Mouse (Mus musculus) midbrain, embryonic 14.5 days (tissue): ENCODE results near the gene Cdhr1. TPM values are rescaled to one million over a fixed set of nuclear protein-coding genes. Genes with fewer than 3 reads are reported as not detected.
A peak's percentile ranks its signal among the peaks of the same experiment; 100 is the strongest.

Experiments used
- ATAC-seq: fragments of 200-750 bp; cut with Nextera tagmentation; 2 replicates; pipeline ENCODE4 v1.8.0; 2017; ENCODE audit warnings: moderate number of reproducible peaks, moderate library complexity; ENCODE audit not compliant: low FRiP score, low TSS enrichment
- DNase-seq: peaks from one replicate; pipeline ENCODE4 v3.0.0-alpha.2; 2015
- H3K27ac ChIP-seq: fragments of 300-500 bp; sonication (generic); replicated peaks from 2 replicates; pipeline ENCODE4 v1.5.1; 2014; ENCODE audit warnings: mild to moderate bottlenecking, low read depth, low read length, moderate library complexity
- H3K27me3 ChIP-seq: fragments of 300-500 bp; sonication (generic); 2 replicates; pipeline ENCODE4 v1.6.1; 2014; ENCODE audit warnings: low read length, control low read depth, mixed read lengths; ENCODE audit not compliant: control insufficient read depth, insufficient read depth
- H3K36me3 ChIP-seq: fragments of 300-500 bp; sonication (generic); 2 replicates; pipeline ENCODE4 v1.6.1; 2014; ENCODE audit warnings: low read length, control low read depth; ENCODE audit not compliant: control insufficient read depth, insufficient read depth
- H3K4me1 ChIP-seq: fragments of 300-500 bp; sonication (generic); 2 replicates; pipeline ENCODE4 v1.6.1; 2014; ENCODE audit warnings: mild to moderate bottlenecking, antibody characterized with exemption, low read length, control low read depth; ENCODE audit not compliant: control insufficient read depth, insufficient read depth
- H3K4me2 ChIP-seq: fragments of 300-500 bp; sonication (generic); 2 replicates; pipeline ENCODE4 v1.6.1; 2014; ENCODE audit warnings: mild to moderate bottlenecking, low read length, moderate library complexity
- H3K4me3 ChIP-seq: fragments of 300-500 bp; sonication (generic); replicated peaks from 2 replicates; pipeline ENCODE4 v1.5.1; 2014; ENCODE audit warnings: low read depth, low read length
- H3K9ac ChIP-seq: fragments of 300-500 bp; sonication (generic); replicated peaks from 2 replicates; pipeline ENCODE4 v1.6.1; 2014; ENCODE audit warnings: mild to moderate bottlenecking, low read length, moderate library complexity
- H3K9me3 ChIP-seq: fragments of 300-500 bp; sonication (generic); 2 replicates; pipeline ENCODE4 v1.6.1; 2016; ENCODE audit warnings: low read length, control low read depth, mixed read lengths; ENCODE audit not compliant: control insufficient read depth
- WGBS: fragments of 180-500 bp; shearing (Covaris S2); extraction: QIAGEN DNeasy Blood & Tissue Kit; methylation state at CpG from one replicate; pipeline ENCODE4 v1.1.7; 2014; 5-methylcytosine and 5-hydroxymethylcytosine counted together
- polyA plus RNA-seq: library from polyadenylated mRNA; unstranded; fragments of >200 nt; fragmentation: Nextera tagmentation; extraction: Ambion mirVana; gene quantifications from 2 replicates; pipeline ENCODE4 v1.2.1, GENCODE M21; 2014

The Cdhr1 gene
- polyA plus RNA-seq, 1 experiment from 2014 or later, result 2.2 TPM

- ATAC-seq (no peak), DNase-seq (no peak)
- WGBS, result 85% methylated on average over 3 of the region's 3 CpGs
These were observed 4.3 kb upstream of the Cdhr1 start for GRCm38 (mm10) chr14:37102484-37102883.

GRCm38 (mm10) chr14:37101531-37101930 is 3.4 kb upstream of the Cdhr1 start:
- Histone ChIP-seq H3K4me1 (0 out of 2 replicates have a peak, but pooled peaks cover 7% of the 10 kb centered on the region), H3K27ac (no peak overlapping the region), H3K4me2 (no peak overlapping the region), H3K27me3 (peaks cover 12% of the 10 kb centered on the region; the same call in 1 of the 2 replicates), H3K9me3 (no peaks in the 10 kb centered on the region), H3K9ac (no peak overlapping the region), H3K36me3 (no peaks in the 10 kb centered on the region), H3K4me3 (no peak overlapping the region)
- WGBS, result 82% methylated on average over 5 of the region's 5 CpGs
- DNase-seq (no peak), ATAC-seq (no peak)

More at GRCm38 (mm10) chr14:37102484-37102883, 4.3 kb upstream of the Cdhr1 start:
- Histone ChIP-seq H3K27me3 (peaks cover 12% of the 10 kb centered on the region; the same call in 1 of the 2 replicates), H3K4me3 (no peak overlapping the region), H3K36me3 (no peaks in the 10 kb centered on the region), H3K4me1 (0 out of 2 replicates have a peak, but pooled peaks cover 7% of the 10 kb centered on the region), H3K9ac (no peak overlapping the region), H3K27ac (no peak overlapping the region), H3K9me3 (no peaks in the 10 kb centered on the region), H3K4me2 (no peak overlapping the region)

GRCm38 (mm10) chr14:37095556-37095955 is 2.6 kb downstream of the Cdhr1 start:
- Histone ChIP-seq H3K4me1 (0 out of 2 replicates have a peak, but pooled peaks cover 7% of the 10 kb centered on the region), H3K4me2 (no peak overlapping the region), H3K9me3 (no peaks in the 10 kb centered on the region), H3K4me3 (no peak overlapping the region), H3K27me3 (peaks cover 12% of the 10 kb centered on the region; the same call in 1 of the 2 replicates), H3K36me3 (no peaks in the 10 kb centered on the region), H3K27ac (no peak overlapping the region), H3K9ac (no peak overlapping the region)
- ATAC-seq (no peak), DNase-seq (no peak)
- WGBS, result 86% methylated on average over 4 of the region's 4 CpGs

GRCm38 (mm10) chr14:37094436-37094835 is 3.7 kb downstream of the Cdhr1 start:
- Histone ChIP-seq H3K9ac (no peak overlapping the region), H3K9me3 (no peaks in the 10 kb centered on the region), H3K4me2 (no peak overlapping the region), H3K4me3 (no peak overlapping the region), H3K27ac (no peak overlapping the region), H3K36me3 (no peaks in the 10 kb centered on the region), H3K27me3 (peaks cover 12% of the 10 kb centered on the region; the same call in 1 of the 2 replicates), H3K4me1 (0 out of 2 replicates have a peak, but pooled peaks cover 7% of the 10 kb centered on the region)
- ATAC-seq, result no peak
- 57% methylated on average over 6 of the region's 6 CpGs for WGBS
- no peak for DNase-seq

GRCm38 (mm10) chr14:37083755-37084154 is 14.4 kb downstream of the Cdhr1 start:
- Histone ChIP-seq H3K36me3 (no peaks in the 10 kb centered on the region), H3K27me3 (no peaks in the 10 kb centered on the region), H3K9ac (no peak overlapping the region), H3K9me3 (no peaks in the 10 kb centered on the region), H3K27ac (no peak overlapping the region), H3K4me1 (no peaks in the 10 kb centered on the region), H3K4me2 (no peak overlapping the region), H3K4me3 (no peak overlapping the region)
- DNase-seq (no peak), ATAC-seq (no peak)
- 32% methylated on average over 4 of the region's 4 CpGs for WGBS

GRCm38 (mm10) chr14:37080724-37081123 is 17.4 kb downstream of the Cdhr1 start:
- Histone ChIP-seq H3K4me3 (no peak overlapping the region), H3K9me3 (no peaks in the 10 kb centered on the region), H3K27ac (no peak overlapping the region), H3K36me3 (no peaks in the 10 kb centered on the region), H3K4me2 (no peak overlapping the region), H3K9ac (no peak overlapping the region), H3K27me3 (no peaks in the 10 kb centered on the region), H3K4me1 (no peaks in the 10 kb centered on the region)
- DNase-seq, result no peak
- ATAC-seq, result no peak
- WGBS, result 85% methylated on average over 1 of the region's 1 CpGs

GRCm38 (mm10) chr14:37068516-37068915 is 29.6 kb downstream of the Cdhr1 start:
- no peak overlapping the region for H3K4me3 ChIP-seq
- no peaks in the 10 kb centered on the region for H3K9me3 ChIP-seq
- H3K4me1 ChIP-seq, result no peaks in the 10 kb centered on the region
- no peak overlapping the region for H3K27ac ChIP-seq
- H3K27me3 ChIP-seq, result no peaks in the 10 kb centered on the region
- peak; percentile 49 for DNase-seq
- H3K9ac ChIP-seq, result no peak overlapping the region
- 24% methylated on average over 9 of the region's 9 CpGs for WGBS
- no peak overlapping the region for H3K4me2 ChIP-seq
- ATAC-seq, result no peak
- H3K36me3 ChIP-seq, result no peaks in the 10 kb centered on the region

GRCm38 (mm10) chr14:37067629-37068028 is 30.5 kb downstream of the Cdhr1 start, which contains the start of gene Lrit2:
Gene Lrit2, plus strand, starts transcription at chr14:37067929.
- Histone ChIP-seq H3K4me2 (no peak within 1 kb of the TSS), H3K4me3 (no peak within 1 kb of the TSS), H3K27ac (no peak within 1 kb of the TSS), H3K27me3 (no peaks in the 10 kb centered on the region), H3K4me1 (no peaks in the 10 kb centered on the region), H3K9me3 (no peaks in the 10 kb centered on the region), H3K9ac (no peak within 1 kb of the TSS), H3K36me3 (no peaks in the 10 kb centered on the region)
- 71% methylated on average over 5 of the region's 5 CpGs for WGBS
- no peak for ATAC-seq
- DNase-seq, result no peak

GRCm38 (mm10) chr14:37066636-37067035 is 31.5 kb downstream of the Cdhr1 start:
- no peak overlapping the region for H3K9ac ChIP-seq
- no peak overlapping the region for H3K4me3 ChIP-seq
- DNase-seq (no peak), ATAC-seq (no peak)
- H3K4me2 ChIP-seq, result no peak overlapping the region
- no peak overlapping the region for H3K27ac ChIP-seq
- H3K9me3 ChIP-seq, result no peaks in the 10 kb centered on the region
- WGBS, result 58% methylated on average over 2 of the region's 2 CpGs
- H3K27me3 ChIP-seq, result no peaks in the 10 kb centered on the region
- no peaks in the 10 kb centered on the region for H3K4me1 ChIP-seq
- no peaks in the 10 kb centered on the region for H3K36me3 ChIP-seq
